Mouse (Mus musculus) thymus, adult 2 months (tissue): ENCODE measurements at regions not wholly inside any gene's neighbourhood (a gene's known extent, or its start where the extent isn't known, plus 50 kb on each side); places are given as distances from the start of the nearest gene placed in this dataset.

ENCODE experiments used
- CTCF ChIP-seq: fragments of 200-500 bp; IDR thresholded peaks from 2 replicates; pipeline ENCODE4 v1.5.1; 2012; ENCODE audit warnings: mild to moderate bottlenecking, control low read depth, low read length, moderate library complexity, borderline replicate concordance; ENCODE audit not compliant: control insufficient read depth, poor library complexity, insufficient read depth; ENCODE audit errors: extremely low read depth
- POLR2A ChIP-seq: fragments of 200-500 bp; IDR thresholded peaks from 2 replicates; pipeline ENCODE4 v1.6.1; 2012; ENCODE audit warnings: mild to moderate bottlenecking, low read length, control low read depth, moderate library complexity; ENCODE audit not compliant: control insufficient read depth, poor library complexity, insufficient read depth; ENCODE audit errors: extremely low read depth

- no peak for TF ChIP-seq CTCF
- no peak for TF ChIP-seq POLR2A
Measured at GRCm38 (mm10) chr14:78434753-78435152, 101.9 kb downstream of the Akap11 start.
